Mouse (Mus musculus) regulatory T cell (primary cell): ENCODE measurements around the gene Zfp580.
"Not testable (repeated sequence)": the region's sequence is repeated elsewhere in the genome, so short reads cannot be mapped to it uniquely, and the experiment has no call there.

Experiments used
- in situ Hi-C: fragments of 300-600 bp; cut with MboI, MseI; formaldehyde crosslinking; loops from one replicate; pipeline ENCODE4 v1.15.1; 2025; ENCODE audit warnings: high pct_unique_total_duplicates

Gene Zfp580

DNA sequence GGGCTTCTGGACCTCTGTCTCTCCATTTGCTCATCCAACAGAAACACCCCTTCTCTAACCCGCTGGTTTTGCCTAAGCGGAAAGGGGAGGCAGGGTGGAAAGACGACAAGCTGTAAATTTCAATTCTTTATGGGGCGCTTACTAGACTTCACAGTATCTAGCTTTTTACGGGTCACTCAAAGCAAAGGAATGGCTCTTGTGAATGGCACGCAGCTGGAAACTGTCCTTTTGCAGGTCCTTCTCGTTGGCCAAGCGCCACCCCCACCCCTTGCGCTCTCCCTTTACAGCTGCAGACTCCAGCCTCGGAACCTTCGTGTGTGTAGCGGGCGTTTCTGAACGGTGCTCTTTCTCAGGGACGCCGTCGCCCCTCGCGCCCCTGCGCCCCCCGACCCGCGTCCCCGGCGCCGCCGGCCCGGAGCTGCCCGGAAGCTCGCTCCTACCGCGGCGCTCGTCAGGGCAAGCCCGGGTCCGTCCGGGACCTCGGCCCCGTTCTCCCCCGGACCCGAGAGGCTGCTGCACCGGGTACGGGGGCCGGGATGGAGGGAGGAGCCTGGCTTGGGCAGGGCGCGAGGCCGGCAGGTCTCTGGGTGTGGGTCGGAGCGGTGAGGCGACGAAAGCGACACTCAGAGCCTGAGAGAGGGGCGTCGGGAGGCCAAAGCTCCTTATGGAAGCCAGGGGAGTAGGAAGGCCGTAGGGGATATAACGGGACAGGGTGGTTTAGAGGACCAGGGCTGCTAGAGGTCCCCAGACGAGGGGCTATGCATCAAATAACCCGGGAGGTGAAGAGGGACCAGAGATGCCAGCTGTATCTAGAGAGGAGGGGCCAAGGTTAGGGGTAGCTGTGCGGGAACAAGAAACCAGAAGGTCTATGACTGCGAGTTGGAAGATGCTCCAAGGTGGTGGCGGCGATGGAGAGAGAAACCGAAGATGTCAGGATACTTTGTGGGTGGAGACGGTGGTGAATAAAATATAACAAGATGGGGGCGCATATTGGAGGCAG is at the start of gene Zfp580:
Gene Zfp580 (plus strand): TSS at position 346 of the 1,000 bp plus-strand sequence.
- in situ Hi-C loops: loop anchor here (5.0 to 25.0 kb wide), 2 partner anchors 109 to 914 kb away; partner anchors contain the start of gene Leng8

DNA sequence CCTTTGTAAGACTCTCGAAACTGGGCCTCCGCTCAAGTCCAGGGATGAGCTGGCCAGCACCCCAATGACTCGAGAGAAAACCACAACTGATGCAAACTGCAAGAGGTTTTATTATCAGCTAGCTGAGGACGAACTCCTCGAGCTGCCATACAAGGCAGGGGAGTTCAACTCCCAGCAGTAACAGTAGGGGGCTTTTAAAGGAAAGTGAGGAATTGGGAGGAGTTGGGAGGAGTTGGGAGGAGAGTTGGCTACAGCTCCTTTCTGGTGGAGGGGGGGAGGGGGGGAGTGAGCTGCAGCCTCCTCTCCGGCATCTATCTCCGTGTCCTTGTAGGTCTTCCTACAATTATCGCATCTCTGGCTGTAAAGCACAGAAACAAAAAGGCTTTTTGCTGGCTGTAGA is 48.5 kb upstream of the Zfp580 start:
- in situ Hi-C loops: not testable (repeated sequence)

DNA sequence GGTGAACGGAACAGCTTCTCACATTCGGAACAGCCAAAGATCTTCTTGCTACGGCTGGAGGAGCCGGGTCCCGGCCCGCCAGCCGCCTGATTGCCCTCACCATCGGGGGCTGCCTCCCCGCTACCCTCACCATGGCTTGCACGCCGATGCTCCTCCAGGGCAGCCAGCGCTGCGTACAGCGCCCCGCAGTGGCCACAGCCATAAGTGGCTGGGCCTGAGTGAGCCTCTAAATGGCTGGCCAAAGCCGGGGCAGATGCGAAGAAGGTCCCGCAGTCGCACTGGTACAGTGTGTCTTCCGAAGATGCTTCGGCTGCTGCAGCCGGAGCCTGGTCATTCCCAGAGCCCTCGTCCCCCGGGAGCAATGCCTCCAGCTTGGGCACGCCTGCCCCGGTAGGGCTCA is 43.1 kb upstream of the Zfp580 start:
- in situ Hi-C loops: no loop called here

DNA sequence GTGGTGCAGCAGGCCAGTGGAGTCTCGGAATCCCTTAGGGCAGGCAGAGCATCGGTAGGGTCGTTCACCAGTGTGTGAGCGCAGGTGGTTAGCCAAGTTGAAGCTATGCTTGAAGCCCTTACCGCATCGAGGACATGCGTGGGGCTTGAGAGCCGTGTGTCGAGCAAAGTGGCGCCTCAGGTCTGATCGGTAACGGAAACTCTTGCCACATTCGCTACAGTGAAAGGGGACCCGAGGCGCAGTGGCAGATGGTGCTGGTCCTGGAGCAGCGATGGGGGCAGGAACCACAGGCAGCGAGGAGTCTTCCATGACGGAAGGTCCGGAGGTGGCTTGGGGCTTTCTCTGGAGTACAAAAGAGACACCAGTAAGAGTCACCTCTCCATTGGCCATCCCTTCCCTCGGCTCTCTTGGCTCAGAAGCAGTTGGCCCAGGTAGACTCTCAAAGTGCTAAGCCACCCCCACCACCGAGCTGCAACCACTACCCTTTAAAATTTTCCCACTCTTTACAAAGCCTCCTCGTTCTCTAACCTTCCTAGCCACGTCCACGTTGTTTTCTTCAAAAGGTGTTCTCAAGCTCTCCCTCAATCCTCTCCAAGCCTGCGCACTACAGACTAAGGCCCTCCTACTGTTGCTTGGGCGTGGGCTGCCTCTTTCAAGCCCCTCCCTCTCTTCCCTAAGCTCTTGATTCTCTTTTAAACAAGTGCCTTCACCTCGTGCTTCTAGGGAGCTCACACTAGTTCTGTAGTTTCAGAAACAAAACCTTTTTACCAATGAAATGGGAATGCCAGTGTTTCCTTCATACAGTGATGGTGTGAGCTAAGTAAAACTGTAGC is 38.4 kb upstream of the Zfp580 start:
- in situ Hi-C loops: no loop called here

DNA sequence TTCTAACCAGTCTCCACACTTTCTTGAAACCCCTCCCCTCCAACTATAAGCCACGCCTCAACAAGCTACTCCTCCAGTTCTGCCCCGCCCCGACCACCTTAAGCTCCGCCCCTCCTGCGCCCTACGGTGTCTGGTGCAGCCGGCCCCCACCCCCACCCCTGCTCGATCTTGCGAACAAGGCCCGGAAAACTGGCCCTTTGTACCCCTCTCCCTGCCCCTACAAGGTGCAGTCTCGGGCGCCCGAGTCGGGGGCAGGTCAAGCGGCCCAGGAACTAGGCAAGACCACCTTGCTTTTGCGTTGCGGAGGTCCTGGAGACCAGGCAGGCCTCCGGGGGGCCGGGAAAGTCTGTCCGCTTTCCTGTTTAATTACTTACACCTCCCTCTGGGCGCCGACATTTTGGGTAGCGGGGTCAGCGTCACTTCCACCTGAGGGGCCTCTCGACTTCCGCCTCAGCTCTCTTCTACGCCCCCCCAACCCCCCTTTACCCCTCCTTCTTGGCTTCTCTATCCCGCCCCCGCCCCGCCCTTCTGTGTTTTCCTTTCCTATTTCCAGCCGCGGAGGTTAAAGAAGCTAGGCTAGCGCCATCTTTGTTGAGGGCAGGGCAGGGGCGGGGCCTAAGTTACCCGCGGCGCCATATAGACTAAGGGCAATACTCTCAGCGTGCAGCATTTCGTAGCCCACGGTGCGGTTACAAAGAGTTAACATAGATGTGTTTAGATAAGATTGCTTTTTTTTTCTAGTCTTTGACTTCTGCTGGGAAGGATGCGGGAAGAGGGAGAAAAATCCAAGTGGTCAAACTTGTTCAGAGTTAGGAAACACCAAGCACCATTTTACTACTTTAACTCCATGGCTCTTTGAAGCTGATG is 36.9 kb upstream of the Zfp580 start, which contains the start of the genes Zfp524 and Fiz1:
Gene Zfp524 (plus strand): TSS at position 165 of the 867 bp plus-strand sequence.
Gene Fiz1 (minus strand): TSS at position 447 of the 867 bp plus-strand sequence.
- in situ Hi-C loops: loop anchor here (5.0 kb wide), 1 partner anchor 332 kb away; no protein-coding TSS in a partner anchor

DNA sequence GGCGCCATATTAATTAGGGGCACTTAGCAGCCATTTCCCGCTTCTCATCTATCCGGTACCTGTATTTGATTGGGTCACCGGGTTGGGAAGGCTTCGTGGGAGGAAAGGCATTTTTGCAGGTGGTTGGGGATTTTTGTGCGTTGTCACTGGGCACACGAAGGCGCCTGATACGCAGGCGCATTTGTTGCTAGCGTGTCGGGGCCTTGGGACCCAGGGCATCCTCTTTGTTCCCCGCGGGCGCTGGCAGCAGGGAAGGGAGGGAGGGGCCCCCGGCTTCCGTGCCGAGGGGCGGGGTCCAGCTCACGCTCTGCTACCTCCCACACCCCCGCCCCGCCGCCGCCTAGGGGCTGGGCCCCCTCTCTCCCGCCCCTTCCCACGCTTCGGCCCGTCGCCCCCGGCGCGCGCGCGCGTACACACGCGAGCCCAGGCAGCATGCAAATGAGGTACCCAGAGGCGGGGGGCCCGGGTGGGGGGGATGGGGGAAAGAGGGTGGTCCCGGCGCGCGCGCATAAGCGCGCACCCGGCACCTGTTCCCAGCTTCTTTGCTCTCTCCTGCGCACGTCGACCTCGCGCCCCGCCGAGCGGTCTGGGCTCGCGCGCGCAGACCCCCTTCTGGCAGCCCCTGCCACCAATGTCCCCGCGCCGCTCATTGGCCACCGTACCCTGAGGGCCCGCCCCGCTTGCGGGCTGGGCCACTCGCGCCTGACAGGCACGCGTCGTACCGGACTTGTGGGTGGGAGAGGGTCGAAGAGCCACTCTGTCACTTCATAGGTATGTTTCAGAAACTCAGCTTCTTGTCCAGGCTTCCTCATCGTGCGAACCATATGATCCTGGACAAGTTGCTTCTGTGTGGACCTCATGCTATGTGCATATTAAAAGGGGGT is 36.0 kb upstream of the Zfp580 start, which contains the start of gene Gm44973:
Gene Gm44973 (plus strand): TSS at position 379 of the 884 bp plus-strand sequence.
- in situ Hi-C loops: loop anchor here (5.0 kb wide), 1 partner anchor 333 kb away; no protein-coding TSS in a partner anchor

DNA sequence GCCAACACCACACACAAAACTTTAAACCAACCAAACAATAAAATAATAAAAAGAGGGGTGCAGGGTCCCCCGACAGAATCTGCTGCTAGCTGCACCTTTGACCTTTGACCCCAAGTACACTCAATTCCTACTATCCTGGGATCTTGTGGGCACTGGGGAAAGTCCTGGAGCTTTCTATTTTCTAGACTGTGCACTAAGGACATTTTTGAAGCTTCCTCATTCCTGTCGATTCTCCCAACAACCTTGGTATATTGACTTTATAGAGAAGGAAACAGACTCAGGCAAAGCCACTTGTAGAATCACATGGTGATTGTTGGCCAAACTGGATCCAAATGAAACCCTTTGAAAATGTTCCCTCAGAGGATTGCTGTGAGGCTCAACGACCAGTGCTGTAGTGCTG is 35.3 kb upstream of the Zfp580 start:
- in situ Hi-C loops: loop anchor here (5.0 kb wide), 1 partner anchor 334 kb away; no protein-coding TSS in a partner anchor

DNA sequence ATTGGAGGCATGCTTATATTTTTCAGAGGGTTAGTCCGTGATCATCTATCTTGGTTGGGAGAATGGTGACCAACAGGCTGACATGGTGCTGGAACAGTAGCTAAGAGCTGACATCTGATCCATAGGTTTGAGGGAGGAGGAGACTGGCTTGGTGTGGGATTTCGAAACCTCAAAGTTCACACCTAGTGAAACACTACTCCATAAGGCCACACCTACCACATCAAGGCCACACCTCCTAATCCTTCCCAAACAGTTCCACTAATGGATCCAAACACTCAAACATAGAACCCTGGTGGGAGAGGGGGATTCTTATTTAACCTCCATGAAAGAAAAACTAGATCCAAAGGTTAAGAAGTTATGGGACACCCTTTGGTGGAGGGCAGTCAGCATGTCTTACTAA is 34.4 kb upstream of the Zfp580 start:
- in situ Hi-C loops: loop anchor here (5.0 kb wide), 1 partner anchor 335 kb away; no protein-coding TSS in a partner anchor

DNA sequence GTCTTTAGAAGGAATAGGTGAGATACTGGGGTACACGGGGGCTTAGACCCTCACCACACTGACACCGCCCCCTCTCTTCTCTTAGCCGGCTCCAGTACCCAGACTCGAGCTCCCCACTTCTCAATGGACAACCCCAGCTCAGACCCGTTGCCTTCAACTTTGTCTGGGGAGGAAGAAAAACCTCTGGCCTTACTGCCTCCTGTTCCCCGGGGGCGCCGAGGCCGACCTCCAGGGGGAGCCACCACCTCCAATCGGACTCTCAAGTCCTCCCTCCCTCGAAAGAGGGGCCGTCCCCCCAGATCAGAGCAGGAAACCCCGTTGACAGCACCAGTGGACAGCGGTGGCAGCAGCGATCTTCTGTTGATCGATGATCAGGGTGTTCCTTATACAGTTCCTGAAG is 34.0 kb upstream of the Zfp580 start:
- in situ Hi-C loops: loop anchor here (5.0 kb wide), 1 partner anchor 335 kb away; no protein-coding TSS in a partner anchor

DNA sequence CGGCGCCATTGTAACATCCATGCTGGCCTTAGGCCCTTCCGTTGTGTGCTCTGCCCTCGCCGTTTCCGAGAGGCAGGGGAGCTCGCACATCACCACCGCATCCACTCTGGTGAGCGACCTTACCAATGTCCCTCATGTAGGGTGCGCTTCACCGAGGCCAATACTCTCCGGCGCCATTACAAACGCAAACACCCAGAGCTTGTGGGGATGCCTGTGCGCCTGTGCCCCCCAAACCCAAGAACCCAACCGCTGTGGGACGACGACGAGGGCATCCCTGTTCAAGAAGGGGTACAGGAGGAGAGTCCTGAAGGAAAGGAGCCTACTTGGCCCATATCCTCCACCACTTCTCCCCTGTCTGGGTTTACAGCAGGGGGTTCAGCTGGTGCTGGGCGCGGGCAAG is 33.4 kb upstream of the Zfp580 start:
- in situ Hi-C loops: loop anchor here (5.0 kb wide), 1 partner anchor 336 kb away; no protein-coding TSS in a partner anchor

DNA sequence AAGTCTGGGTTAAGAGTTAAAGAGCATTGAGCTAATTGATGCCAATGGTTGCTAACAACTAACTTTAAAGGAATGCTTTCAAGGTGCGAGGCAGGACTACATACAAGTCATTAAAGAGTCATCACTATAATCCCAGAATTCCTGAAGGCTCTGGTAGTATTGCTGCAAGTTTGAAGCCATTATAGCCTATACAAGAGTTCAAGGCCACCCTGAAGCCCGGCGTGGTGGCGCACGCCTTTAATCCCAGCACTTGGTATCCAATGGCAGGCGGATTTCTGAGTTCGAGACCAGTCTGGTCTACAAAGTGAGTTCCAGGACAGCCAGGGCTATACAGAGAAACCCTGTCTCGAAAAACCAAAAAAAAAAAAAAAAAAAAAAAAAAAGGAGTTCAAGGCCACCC is 31.8 kb upstream of the Zfp580 start:
- in situ Hi-C loops: loop anchor here (5.0 kb wide), 1 partner anchor 337 kb away; no protein-coding TSS in a partner anchor

DNA sequence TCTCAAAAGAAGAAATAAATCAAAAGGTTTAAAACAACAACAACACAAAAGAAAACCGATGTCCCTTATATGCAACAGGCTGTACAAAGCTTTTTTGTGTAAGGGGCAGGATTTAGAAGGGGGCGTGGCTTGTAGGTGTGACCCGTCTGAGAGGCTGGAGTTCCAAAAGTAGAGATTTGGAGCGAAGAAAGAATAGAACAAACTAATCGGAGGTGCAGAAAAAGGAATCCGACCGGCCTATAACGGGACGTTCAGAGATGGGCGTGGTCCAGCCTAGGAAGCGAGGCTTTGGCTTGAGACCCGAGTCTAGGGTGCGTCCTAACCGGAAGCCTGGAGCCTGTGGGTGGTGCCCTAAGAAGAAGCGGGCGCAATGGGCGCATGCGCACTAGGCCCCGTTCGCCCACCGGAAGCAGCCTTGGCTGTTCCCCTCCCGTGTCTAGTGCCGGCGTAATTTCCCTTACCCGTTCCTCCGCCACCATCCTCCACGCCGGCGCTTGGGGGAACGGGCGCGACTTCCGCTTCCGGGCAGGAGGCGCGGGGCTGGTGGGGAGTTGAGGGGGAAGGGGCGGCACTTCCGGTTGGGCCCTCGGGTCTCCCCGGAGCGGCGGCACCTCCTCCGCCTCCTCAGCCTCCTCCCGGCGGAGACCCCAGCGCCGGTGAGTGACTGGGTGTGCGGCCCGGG is 31.2 kb upstream of the Zfp580 start, which contains the start of the genes Zfp865 and Ccdc106:
Gene Zfp865 (plus strand): TSS at position 377 of the 682 bp plus-strand sequence.
Gene Ccdc106 (plus strand): TSS at position 554 of the 682 bp plus-strand sequence.
- in situ Hi-C loops: loop anchor here (5.0 kb wide), 2 partner anchors 37 to 338 kb away; no protein-coding TSS in a partner anchor

DNA sequence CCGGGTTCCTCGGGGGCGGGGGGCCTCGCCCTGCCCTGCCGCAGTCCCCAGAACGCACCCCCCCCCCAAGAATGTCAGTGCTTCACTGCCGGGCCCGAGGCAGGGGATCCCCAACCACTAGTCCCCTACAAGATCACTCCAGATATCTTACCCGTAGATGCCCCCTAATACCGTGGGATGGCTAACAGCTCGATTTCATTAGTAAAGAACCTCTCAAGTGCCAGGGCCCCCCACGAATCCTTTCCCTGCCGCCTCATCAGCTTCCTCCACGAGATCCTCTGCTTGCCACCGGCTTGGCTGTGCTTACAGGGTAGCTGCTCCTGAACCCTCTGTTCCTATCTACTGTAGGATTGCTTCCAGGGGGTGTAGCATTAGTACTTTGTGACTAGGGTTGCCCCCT is 30.7 kb upstream of the Zfp580 start:
- in situ Hi-C loops: loop anchor here (5.0 kb wide), 1 partner anchor 37 kb away; no protein-coding TSS in a partner anchor

DNA sequence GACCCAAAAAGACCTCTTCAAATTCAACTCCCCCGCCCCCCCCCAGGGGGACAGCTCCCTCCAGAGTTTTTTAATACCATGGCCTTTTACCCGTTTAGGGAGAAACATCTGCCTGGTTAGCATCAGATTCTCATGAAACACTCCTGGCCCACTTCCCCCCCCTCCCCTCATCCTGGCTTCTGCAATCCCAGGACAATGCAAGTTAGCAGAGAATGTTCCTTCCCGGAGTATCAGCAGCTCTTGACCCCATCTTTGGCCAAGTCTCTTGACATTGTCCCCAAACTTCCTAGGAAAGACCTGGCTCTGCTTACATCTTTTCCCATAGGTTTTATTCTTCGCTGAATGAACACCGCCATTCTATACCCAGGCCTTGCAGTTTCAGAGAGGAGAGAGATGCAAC is 30.1 kb upstream of the Zfp580 start:
- in situ Hi-C loops: loop anchor here (5.0 kb wide), 1 partner anchor 36 kb away; no protein-coding TSS in a partner anchor

DNA sequence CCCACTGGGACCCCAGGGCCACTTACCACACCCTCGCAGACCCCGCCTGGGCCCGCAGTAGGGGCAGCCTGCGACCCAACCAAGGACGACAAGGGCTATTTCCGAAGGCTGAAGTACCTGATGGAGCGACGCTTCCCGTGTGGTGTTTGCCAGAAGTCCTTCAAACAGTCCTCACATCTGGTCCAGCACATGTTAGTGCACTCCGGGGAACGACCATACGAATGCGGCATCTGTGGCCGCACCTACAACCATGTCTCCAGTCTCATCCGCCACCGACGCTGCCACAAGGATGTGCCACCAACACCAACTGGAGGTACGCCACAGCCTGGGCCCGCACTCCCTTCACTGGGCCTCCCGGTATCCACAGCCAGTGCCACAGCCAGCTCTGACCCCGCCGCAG is 21.8 kb upstream of the Zfp580 start:
- in situ Hi-C loops: no loop called here

DNA sequence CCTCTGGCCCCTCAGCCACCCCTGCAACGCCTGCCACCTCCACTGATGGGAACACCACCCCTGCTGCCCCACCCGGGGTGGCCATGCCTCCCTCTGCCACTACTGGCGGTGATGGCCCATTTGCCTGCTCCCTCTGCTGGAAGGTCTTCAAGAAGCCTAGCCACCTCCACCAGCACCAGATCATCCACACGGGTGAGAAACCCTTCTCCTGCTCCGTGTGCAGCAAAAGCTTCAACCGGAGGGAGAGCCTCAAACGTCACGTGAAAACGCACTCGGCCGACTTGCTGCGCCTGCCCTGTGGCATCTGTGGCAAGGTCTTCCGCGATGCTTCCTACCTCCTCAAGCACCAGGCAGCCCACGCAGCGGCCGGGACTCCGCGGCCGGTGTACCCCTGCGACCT is 21.4 kb upstream of the Zfp580 start:
- in situ Hi-C loops: no loop called here

DNA sequence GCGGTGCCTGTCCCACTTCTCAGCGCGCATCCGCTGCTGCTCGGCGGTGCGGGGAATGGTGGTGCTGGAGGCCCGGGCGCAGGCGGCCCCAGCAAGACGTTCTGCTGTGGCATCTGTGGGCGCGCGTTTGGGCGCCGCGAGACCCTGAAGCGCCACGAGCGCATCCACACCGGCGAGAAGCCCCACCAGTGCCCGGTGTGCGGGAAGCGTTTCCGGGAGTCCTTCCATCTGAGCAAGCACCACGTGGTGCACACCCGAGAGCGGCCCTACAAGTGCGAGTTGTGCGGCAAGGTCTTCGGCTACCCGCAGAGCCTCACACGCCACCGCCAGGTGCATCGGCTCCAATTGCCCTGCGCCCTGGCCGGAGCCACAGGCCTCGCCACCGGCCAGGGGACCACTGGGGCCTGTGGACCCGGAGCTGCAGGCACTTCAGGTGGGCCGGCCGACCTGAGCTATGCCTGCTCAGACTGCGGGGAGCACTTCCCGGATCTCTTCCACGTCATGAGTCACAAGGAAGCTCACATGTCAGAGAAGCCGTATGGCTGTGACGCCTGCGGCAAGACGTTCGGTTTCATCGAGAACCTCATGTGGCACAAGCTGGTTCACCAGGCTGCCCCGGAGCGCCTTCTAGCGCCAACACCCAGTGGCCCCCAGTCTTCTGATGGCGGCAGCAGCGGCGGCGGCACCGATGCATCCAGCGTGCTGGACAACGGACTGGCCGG is 20.6 kb upstream of the Zfp580 start:
- in situ Hi-C loops: no loop called here

DNA sequence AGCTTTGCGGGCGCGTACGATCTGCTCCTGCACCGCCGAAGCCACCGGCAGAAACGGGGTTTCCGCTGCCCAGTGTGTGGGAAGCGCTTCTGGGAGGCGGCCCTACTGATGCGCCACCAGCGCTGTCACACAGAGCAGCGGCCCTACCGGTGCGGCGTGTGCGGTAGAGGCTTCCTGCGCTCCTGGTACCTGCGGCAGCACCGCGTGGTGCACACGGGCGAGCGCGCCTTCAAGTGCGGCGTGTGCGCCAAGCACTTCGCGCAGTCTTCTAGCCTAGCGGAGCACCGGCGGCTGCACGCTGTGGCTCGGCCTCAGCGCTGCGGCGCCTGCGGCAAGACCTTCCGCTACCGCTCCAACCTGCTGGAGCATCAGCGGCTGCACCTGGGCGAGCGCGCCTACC is 19.8 kb upstream of the Zfp580 start:
- in situ Hi-C loops: no loop called here
